Mouse (Mus musculus): Measurements from ENCODE around the gene Clasp2.

Clasp2 gene

GRCm38 (mm10) chr9:113741108-113741636 lies at the start of gene Clasp2:
Gene Clasp2 (plus strand): TSS chr9:113741473.
- POLR2A ChIA-PET: interaction anchor here in 2 of 4 experiments (0.7 to 1.6 kb wide), 3 partner anchors 17 to 744 kb away, joined by 3 to 6 read pairs (median 4); no protein-coding TSS in a partner anchor
- CTCF ChIA-PET: no interaction called here

GRCm38 (mm10) chr9:113701441-113702160 lies 39.7 kb upstream of the Clasp2 start:
- ChIA-PET CTCF (no interaction called here), POLR2A (no interaction called here)

GRCm38 (mm10) chr9:113706108-113706507 lies 35.2 kb upstream of the Clasp2 start:
- ChIA-PET CTCF (no interaction called here), POLR2A (no interaction called here)

- POLR2A ChIA-PET: interaction anchor here in 3 of 4 experiments (1.1 to 1.6 kb wide), 4 partner anchors 40 to 320 kb away, joined by 3 to 8 read pairs (median 4); no protein-coding TSS in a partner anchor
- CTCF ChIA-PET: no interaction called here
Observed at GRCm38 (mm10) chr9:113706841-113707240, 34.4 kb upstream of the Clasp2 start.

GRCm38 (mm10) chr9:113707481-113708360 lies 33.6 kb upstream of the Clasp2 start, which contains the start of gene Pdcd6ip:
Gene Pdcd6ip (minus strand): TSS chr9:113708259.
- CTCF ChIA-PET: interaction anchor here in 1 of 4 experiments (1.0 kb wide), 1 partner anchor 12 kb away, joined by 3 read pairs; no protein-coding TSS in a partner anchor
- POLR2A ChIA-PET: interaction anchor here in 3 of 4 experiments (0.6 to 1.6 kb wide), 5 partner anchors 39 to 321 kb away, joined by 3 to 8 read pairs (median 3); no protein-coding TSS in a partner anchor

- POLR2A ChIA-PET: interaction anchor here in 1 of 4 experiments (1.6 kb wide), 1 partner anchor 50 kb away, joined by 8 read pairs; no protein-coding TSS in a partner anchor
- CTCF ChIA-PET: interaction anchor here in 1 of 4 experiments (1.0 kb wide), 1 partner anchor 11 kb away, joined by 3 read pairs; no protein-coding TSS in a partner anchor
Observed at GRCm38 (mm10) chr9:113708361-113709280, 32.7 kb upstream of the Clasp2 start.

- CTCF ChIA-PET: no interaction called here
- POLR2A ChIA-PET: interaction anchor here in 1 of 4 experiments (0.9 to 1.0 kb wide), 2 partner anchors 23 to 31 kb away, joined by 3 to 4 read pairs; no protein-coding TSS in a partner anchor
Observed at GRCm38 (mm10) chr9:113710871-113711270, 30.4 kb upstream of the Clasp2 start.

- CTCF ChIA-PET: interaction anchor here in 3 of 4 experiments (0.6 to 1.9 kb wide), 5 partner anchors 11 to 212 kb away, joined by 3 to 5 read pairs (median 3); partner anchors contain the start of genes Pdcd6ip (in 1 of the 3) and Ubp1 (in 1 of the 3)
- POLR2A ChIA-PET: interaction anchor here in 2 of 4 experiments (0.6 to 2.5 kb wide), 5 partner anchors 19 to 212 kb away, joined by 3 to 9 read pairs (median 4); partner anchors contain the start of gene Ubp1 (in 1 of the 2)
Observed at GRCm38 (mm10) chr9:113719063-113719462, 22.2 kb upstream of the Clasp2 start.

- CTCF ChIA-PET: no interaction called here
- POLR2A ChIA-PET: interaction anchor here in 2 of 4 experiments (0.8 to 1.2 kb wide), 2 partner anchors 32 to 34 kb away, joined by 3 to 4 read pairs; no protein-coding TSS in a partner anchor
Observed at GRCm38 (mm10) chr9:113724646-113725045, 16.6 kb upstream of the Clasp2 start.

GRCm38 (mm10) chr9:113725609-113726008 lies 15.7 kb upstream of the Clasp2 start:
- ChIA-PET CTCF (interaction anchor here in 2 of 4 experiments (0.5 to 0.6 kb wide), 2 partner anchors 288 to 646 kb away, joined by 3 to 4 read pairs; no protein-coding TSS in a partner anchor), POLR2A (interaction anchor here in 3 of 4 experiments (0.6 to 3.2 kb wide), 8 partner anchors 16 to 1670 kb away, joined by 3 to 16 read pairs (median 4); partner anchors contain the start of gene Ubp1 (in 2 of the 3))

GRCm38 (mm10) chr9:113726131-113726530 lies 15.1 kb upstream of the Clasp2 start:
- POLR2A ChIA-PET: interaction anchor here in 3 of 4 experiments (0.6 to 3.2 kb wide), 8 partner anchors 11 to 204 kb away, joined by 3 to 16 read pairs (median 4); partner anchors contain the start of gene Ubp1 (in 2 of the 3)
- CTCF ChIA-PET: interaction anchor here in 2 of 4 experiments (0.5 to 0.6 kb wide), 2 partner anchors 287 to 646 kb away, joined by 3 to 4 read pairs; no protein-coding TSS in a partner anchor

GRCm38 (mm10) chr9:113726991-113727680 lies 14.1 kb upstream of the Clasp2 start:
- ChIA-PET POLR2A (interaction anchor here in 2 of 4 experiments (1.1 to 3.2 kb wide), 5 partner anchors 10 to 32 kb away, joined by 3 to 16 read pairs (median 5); no protein-coding TSS in a partner anchor), CTCF (no interaction called here)

GRCm38 (mm10) chr9:113731540-113731939 lies 9.7 kb upstream of the Clasp2 start:
- CTCF ChIA-PET: no interaction called here
- POLR2A ChIA-PET: interaction anchor here in 1 of 4 experiments (0.7 kb wide), 1 partner anchor 16 kb away, joined by 3 read pairs; no protein-coding TSS in a partner anchor

- ChIA-PET POLR2A (interaction anchor here in 1 of 4 experiments (2.2 to 2.6 kb wide), 2 partner anchors 9 to 23 kb away, joined by 6 to 10 read pairs; no protein-coding TSS in a partner anchor), CTCF (interaction anchor here in 2 of 4 experiments (0.5 to 0.9 kb wide), 2 partner anchors 24 to 294 kb away, joined by 4 read pairs; no protein-coding TSS in a partner anchor)
Observed at GRCm38 (mm10) chr9:113735920-113736319, 5.4 kb upstream of the Clasp2 start.

- POLR2A ChIA-PET: interaction anchor here in 2 of 4 experiments (0.8 to 2.6 kb wide), 7 partner anchors 10 to 1650 kb away, joined by 3 to 10 read pairs (median 4); no protein-coding TSS in a partner anchor
- CTCF ChIA-PET: no interaction called here
Observed at GRCm38 (mm10) chr9:113738021-113738420, 3.3 kb upstream of the Clasp2 start.

GRCm38 (mm10) chr9:113738941-113739340 lies 2.3 kb upstream of the Clasp2 start:
- ChIA-PET CTCF (interaction anchor here in 1 of 4 experiments (0.6 kb wide), 1 partner anchor 767 kb away, joined by 3 read pairs; no protein-coding TSS in a partner anchor), POLR2A (interaction anchor here in 2 of 4 experiments (1.0 to 1.5 kb wide), 3 partner anchors 8 to 20 kb away, joined by 4 read pairs; no protein-coding TSS in a partner anchor)
